Mouse (Mus musculus): ENCODE measurements around the gene Vmac.
A peak's percentile ranks its signal among the peaks of the same experiment; 100 is the strongest.

Vmac gene

GRCm38 (mm10) chr17:56717363-56718058 lies at the start of gene Vmac, which contains the start of gene Ndufa11:
Gene Vmac (minus strand): TSS chr17:56718022.
Gene Ndufa11 (plus strand): TSS chr17:56717767.
- peak; percentile 86 for DNase-seq (ENCODE audit: low spot score)

GRCm38 (mm10) chr17:56766631-56767405 lies 49.0 kb upstream of the Vmac start:
- no peak for DNase-seq (ENCODE audit: low spot score)

GRCm38 (mm10) chr17:56765431-56765830 lies 47.6 kb upstream of the Vmac start:
- DNase-seq (ENCODE audit: low spot score): no peak

GRCm38 (mm10) chr17:56764474-56765354 lies 46.9 kb upstream of the Vmac start, which contains the start of gene Dus3l:
Gene Dus3l (plus strand): TSS chr17:56764757.
- DNase-seq (ENCODE audit: low spot score): peak; percentile 43

GRCm38 (mm10) chr17:56763741-56764250 lies 46.0 kb upstream of the Vmac start:
- DNase-seq (ENCODE audit: low spot score): no peak

- no peak for DNase-seq (ENCODE audit: low spot score)
These were observed 45.2 kb upstream of the Vmac start for GRCm38 (mm10) chr17:56762769-56763731.

GRCm38 (mm10) chr17:56761991-56762410 lies 44.2 kb upstream of the Vmac start:
- no peak for DNase-seq (ENCODE audit: low spot score)

GRCm38 (mm10) chr17:56761077-56761476 lies 43.3 kb upstream of the Vmac start:
- DNase-seq (ENCODE audit: low spot score): no peak

- DNase-seq (ENCODE audit: low spot score): no peak
These were observed 41.4 kb upstream of the Vmac start for GRCm38 (mm10) chr17:56759261-56759660.

GRCm38 (mm10) chr17:56758132-56758531 lies 40.3 kb upstream of the Vmac start:
- no peak for DNase-seq (ENCODE audit: low spot score)

- DNase-seq (ENCODE audit: low spot score): no peak
These were observed 39.7 kb upstream of the Vmac start, which contains the start of gene Nrtn for GRCm38 (mm10) chr17:56757416-56758123. Gene Nrtn (minus strand): TSS chr17:56757530.

GRCm38 (mm10) chr17:56756703-56757399 lies 39.0 kb upstream of the Vmac start:
- DNase-seq (ENCODE audit: low spot score): no peak

GRCm38 (mm10) chr17:56754271-56755185 lies 36.7 kb upstream of the Vmac start:
- no peak for DNase-seq (ENCODE audit: low spot score)

- no peak for DNase-seq (ENCODE audit: low spot score)
These were observed 35.6 kb upstream of the Vmac start for GRCm38 (mm10) chr17:56753452-56753851.

- DNase-seq (ENCODE audit: low spot score): no peak
These were observed 33.7 kb upstream of the Vmac start for GRCm38 (mm10) chr17:56751404-56752072.

GRCm38 (mm10) chr17:56744173-56744572 lies 26.4 kb upstream of the Vmac start:
- DNase-seq (ENCODE audit: low spot score): no peak

- DNase-seq (ENCODE audit: low spot score): no peak
These were observed 23.0 kb upstream of the Vmac start for GRCm38 (mm10) chr17:56740788-56741160.
